In the genomic region with DNA sequence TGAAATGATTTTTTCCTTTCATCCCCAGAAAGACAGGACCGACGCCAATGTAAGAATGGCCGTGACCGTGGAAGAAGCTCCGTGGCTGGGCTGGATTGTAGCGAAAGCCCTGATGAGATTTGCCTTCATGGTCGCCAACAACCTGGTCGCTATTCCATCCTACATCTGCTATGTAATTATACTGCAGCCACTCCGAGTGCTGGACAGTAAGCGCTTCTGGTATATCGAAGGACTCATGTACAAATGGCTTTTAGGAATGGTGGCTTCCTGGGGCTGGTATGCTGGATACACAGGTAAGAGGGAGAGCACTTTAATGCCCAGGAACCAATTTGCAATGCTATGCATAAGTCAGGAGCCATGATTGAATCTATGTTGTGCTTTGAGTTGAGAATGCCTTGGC, we compare ENCODE assay signal across 7 mouse cellular contexts. TPM values are rescaled to one million over a fixed set of nuclear protein-coding genes. Genes with fewer than 3 reads are reported as not detected.
DNase-seq lines count a peak whose midpoint lies in the region; ATAC-seq and TF ChIP-seq lines count a peak whose summit lies in the region.

No protein-coding gene starts in this region.

- no peak for ATAC-seq in liver, postnatal 0 days

- WGBS in hindbrain, embryonic 10.5 days: 17% methylated on average over 11 of the region's 11 CpGs
- 26% methylated on average over 11 of the region's 11 CpGs for WGBS in liver, postnatal 0 days (ENCODE audit: insufficient replicate concordance)

- H3K9me3 ChIP-seq in hindbrain, embryonic 10.5 days: no peaks in the 10 kb centered on the region
- no peaks in the 10 kb centered on the region for H3K9me3 ChIP-seq in liver, postnatal 0 days (ENCODE audit: low read length)

- H3K27me3 ChIP-seq in hindbrain, embryonic 10.5 days (ENCODE audit: insufficient read depth, poor library complexity, severe bottlenecking): peaks cover 32% of the 10 kb centered on the region
- H3K27me3 ChIP-seq in liver, postnatal 0 days (ENCODE audit: insufficient read depth, low read length): peaks cover 3% of the 10 kb centered on the region; the same call in 1 of the 2 replicates

- peak; percentile 14 to 17 for DNase-seq in left cerebral cortex, postnatal 14 days (ENCODE audit: low spot score in 2 of 2)
- no peak for DNase-seq in left cerebral cortex, adult 8-10 months (ENCODE audit: low spot score in 2 of 2)
- peak; percentile 36 to 56 for DNase-seq in cerebellum, postnatal 25 days
- DNase-seq in hindbrain, embryonic 10.5 days (ENCODE audit: low spot score): no peak
- no peak for DNase-seq in liver, postnatal 0 days
- no peak for DNase-seq in adrenal gland, adult 2 months
- DNase-seq in urinary bladder, postnatal 36 days (ENCODE audit: low spot score in 2 of 2): no peak

- H3K4me2 ChIP-seq in liver, postnatal 0 days (ENCODE audit: low read depth, low read length): peak overlapping the region; percentile 68

- H3K9ac ChIP-seq in liver, postnatal 0 days (replicated peaks): peak overlapping the region; percentile 89

- peaks cover 18% of the 10 kb centered on the region for H3K36me3 ChIP-seq in hindbrain, embryonic 10.5 days
- peaks cover 14% of the 10 kb centered on the region for H3K36me3 ChIP-seq in liver, postnatal 0 days (replicated peaks; ENCODE audit: insufficient read depth, low read length)

- H3K4me3 ChIP-seq in hindbrain, embryonic 10.5 days: peak overlapping the region; percentile 79
- H3K4me3 ChIP-seq in liver, postnatal 0 days (ENCODE audit: low read depth, low read length): peak overlapping the region; percentile 75

- intact Hi-C loops in left cerebral cortex, postnatal 14 days (cut with DNase I): loop anchor here (2.0 to 5.0 kb wide), 2 partner anchors 101 to 142 kb away; a partner anchor contains a TSS

- no peak for TF ChIP-seq EP300 in liver, postnatal 0 days (IDR thresholded peaks at IDR 0.05; ENCODE audit: low read depth)

- TF ChIP-seq CTCF in liver, postnatal 0 days (IDR thresholded peaks at IDR 0.05; ENCODE audit: low read depth): no peak

- H3K4me1 ChIP-seq in hindbrain, embryonic 10.5 days (replicated peaks): peaks cover 23% of the 10 kb centered on the region
- H3K4me1 ChIP-seq in liver, postnatal 0 days (ENCODE audit: insufficient read depth): peaks cover 16% of the 10 kb centered on the region

- peak overlapping the region; percentile 96 for H3K27ac ChIP-seq in hindbrain, embryonic 10.5 days
- H3K27ac ChIP-seq in liver, postnatal 0 days (ENCODE audit: low read depth): peak overlapping the region; percentile 96

RNA-seq across cellular contexts. Expression of a gene that starts 1.7 kb away (rescaled TPM):
- total RNA-seq in left cerebral cortex, postnatal 14 days (2021): 100 to 1,000 TPM; 141 to 153 TPM
- total RNA-seq in left cerebral cortex, adult 8-10 months (2022): 100 to 1,000 TPM; 184 to 194 (median 190) TPM
- polyA plus RNA-seq in hindbrain, embryonic 10.5 days (2016; fragmentation: Nextera tagmentation; extraction: Ambion mirVana): 16.1 and 18.5 TPM in 2 replicates
- polyA plus RNA-seq in liver, postnatal 0 days (2015; fragmentation: Nextera tagmentation; extraction: Ambion mirVana): 95.0 and 102 TPM in 2 replicates
- total RNA-seq in adrenal gland, adult 2 months (2021): 10 to 100 TPM; 70.8 to 77.0 TPM
- polyA plus RNA-seq in adrenal gland, adult 2 months (2012; rRNA removed): 12.7 and 13.7 TPM in 2 replicates

Comparison
In these comparisons a context has a peak if more than half of its experiments do, and no peak if none do; other contexts are left out.
1. DNase-seq: peak in left cerebral cortex, postnatal 14 days (2 of 2) and cerebellum, postnatal 25 days (2 of 2); none in left cerebral cortex, adult 8-10 months (0 of 2), hindbrain, embryonic 10.5 days (single experiment), liver, postnatal 0 days (single experiment), adrenal gland, adult 2 months (single experiment) and urinary bladder, postnatal 36 days (0 of 2).